Comparison of ENCODE assay signal across 16 mouse cellular contexts in the genomic region with DNA sequence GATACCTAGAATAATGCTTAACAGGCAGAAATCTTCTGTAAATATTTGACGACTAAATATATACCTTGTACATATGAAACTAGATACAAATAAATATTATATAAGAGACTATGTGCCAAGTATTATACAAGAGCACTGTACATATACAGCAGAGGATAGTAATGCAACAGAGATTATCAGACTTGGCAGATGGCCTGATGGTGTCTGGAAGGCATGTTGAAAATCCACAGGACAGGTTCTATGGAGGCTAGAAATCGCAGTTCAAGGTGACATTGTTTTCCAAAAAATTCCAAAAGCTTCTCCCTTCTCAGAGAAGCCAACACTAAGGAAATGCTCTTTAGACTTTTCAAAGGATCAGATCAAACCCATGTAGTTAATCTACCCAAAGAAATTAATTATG.
"Had no signal": no experiment of that assay in that cellular context is flagged by ENCODE, and none has a peak within 500 bp of the region (broad histone marks: within the 10 kb centered on the region; RNA-seq: fewer than 3 reads in every experiment).

No protein-coding gene starts in this region.

- ATAC-seq: inflammation-experienced regulatory T-cells, adult 6 months; intestine, embryonic 15.5 days; intestine, postnatal 0 days had no signal

- DNase-seq: gastrocnemius, adult 2 months; gastrocnemius, postnatal 10 days; gastrocnemius, postnatal 25 days; heart, adult 18-20 months; heart, postnatal 10 days; heart, postnatal 4 days; kidney, adult 18-20 months; kidney, adult 8-10 months; kidney, postnatal 10 days; kidney, postnatal 25 days; kidney, postnatal 4 days; liver; liver, embryonic 13.5 days had no signal
